Mouse (Mus musculus): Measurements from ENCODE around the gene Usp24. TPM values are rescaled to one million over a fixed set of nuclear protein-coding genes. Genes with fewer than 3 reads are reported as not detected.

Gene Usp24
- total RNA-seq, 2 experiments from 2014 or later = 34.9 to 36.4 TPM

DNA sequence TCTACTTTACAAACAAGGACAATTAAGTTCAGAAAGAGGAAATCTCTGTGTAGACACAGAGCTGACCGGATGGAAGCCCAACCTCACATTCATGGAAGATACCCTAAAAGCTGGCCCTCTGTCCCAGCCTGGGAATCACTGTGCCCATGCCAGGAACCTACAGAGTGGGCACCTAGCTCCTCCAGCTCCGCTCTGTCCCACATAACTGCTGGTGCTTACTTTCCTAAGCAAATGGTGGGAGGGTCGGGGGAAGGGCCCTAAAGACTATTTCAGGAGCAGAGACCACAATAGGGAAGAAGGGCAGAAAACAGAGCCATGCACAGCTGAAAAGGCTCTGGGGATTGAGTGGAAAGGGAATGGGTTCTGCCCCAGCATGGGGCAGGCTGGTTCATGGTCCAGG lies 164.5 kb downstream of the Usp24 start:
- DNase-seq (ENCODE audit: low spot score in 2 of 2) = no peak

DNA sequence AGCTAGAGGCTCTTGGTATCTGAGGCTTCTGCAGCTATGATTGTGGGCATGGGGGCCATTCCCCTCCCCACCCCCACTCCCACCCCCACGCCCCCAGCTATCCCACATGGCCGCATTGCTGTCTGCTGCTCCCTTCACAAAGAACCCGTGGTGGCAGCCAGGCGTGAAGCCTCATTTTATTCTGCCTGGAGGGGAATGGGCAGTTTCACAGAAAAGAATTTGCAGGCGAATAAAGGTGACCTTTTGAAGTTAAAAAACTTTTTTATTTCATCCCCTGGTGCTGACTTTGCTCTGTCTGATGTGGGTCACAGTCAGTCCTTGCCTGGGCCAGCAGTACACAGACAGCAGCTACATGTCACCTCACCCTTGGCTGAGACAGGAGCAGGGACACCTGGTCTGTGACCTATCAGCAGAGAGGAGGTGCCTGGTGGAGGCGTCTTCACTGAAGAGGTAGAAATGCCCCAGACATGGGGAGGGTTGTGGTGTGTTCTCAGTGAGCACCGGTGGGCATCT lies 167.3 kb downstream of the Usp24 start:
- DNase-seq (ENCODE audit: low spot score in 2 of 2) = no peak

DNA sequence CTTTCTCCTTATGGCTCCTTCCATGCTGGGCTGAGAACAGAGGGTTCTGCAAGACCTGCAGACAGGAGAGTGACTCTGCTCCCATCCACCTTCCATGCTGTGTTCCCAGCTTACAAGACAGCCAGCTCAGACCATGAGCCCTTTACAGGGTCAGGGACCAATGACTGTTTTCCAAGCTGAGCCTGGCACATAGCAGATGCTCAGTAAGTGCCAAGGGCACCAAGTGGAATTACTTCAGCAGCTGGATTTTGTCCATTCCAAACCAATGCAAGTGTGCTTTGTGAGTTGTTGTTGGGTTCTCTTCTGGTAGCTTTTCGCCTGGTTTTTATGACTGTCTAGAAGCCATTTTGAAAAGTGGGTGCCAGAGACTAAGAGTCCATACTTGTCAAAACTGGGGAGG lies 167.8 kb downstream of the Usp24 start:
- DNase-seq (ENCODE audit: low spot score in 2 of 2) = no peak

DNA sequence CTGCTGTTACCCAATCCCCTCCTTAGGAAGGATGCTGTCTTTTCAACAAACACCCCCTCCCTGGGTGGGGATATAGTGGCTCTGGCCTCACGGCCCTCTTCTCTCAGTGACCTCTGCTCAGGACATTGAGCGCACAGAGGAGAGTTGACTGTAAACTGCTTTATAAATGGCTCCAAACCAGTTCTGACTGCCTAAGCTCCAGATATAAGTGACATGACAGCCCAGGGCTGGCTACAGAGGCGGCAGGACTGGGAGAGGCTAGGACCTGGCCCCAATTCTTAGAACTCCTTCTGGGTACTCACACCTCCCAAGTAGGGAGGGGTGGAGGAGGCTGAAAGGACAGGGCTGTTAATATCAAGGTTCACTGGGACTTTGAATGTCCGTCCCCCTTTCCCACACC lies 174.6 kb downstream of the Usp24 start:
- DNase-seq (ENCODE audit: low spot score in 2 of 2) = no peak

Other genes with a start within 250 kb of the Usp24 start
- under 1 TPM; 0.66 to 0.70 TPM for gene Pcsk9, start 148.1 kb downstream of the Usp24 start, total RNA-seq (2021)
- under 1 TPM; 0.18 to 0.25 TPM for gene Bsnd, start 176.1 kb downstream of the Usp24 start, total RNA-seq (2021)
- gene Dhcr24, start 244.8 kb downstream of the Usp24 start, total RNA-seq (2021) = 10 to 100 TPM; 36.0 to 45.6 TPM

All from gastrocnemius, postnatal 4 days (tissue).